Mouse (Mus musculus) limb, embryonic 11.5 days (tissue): ENCODE results near the gene Zzz3. TPM values are rescaled to one million over a fixed set of nuclear protein-coding genes. Genes with fewer than 3 reads are reported as not detected.

Experiments
- ATAC-seq: fragments of 200-750 bp; cut with Nextera tagmentation; 2 replicates; pipeline ENCODE4 v1.8.0; 2017; ENCODE audit warnings: low read depth; ENCODE audit not compliant: insufficient number of reproducible peaks, low FRiP score, low TSS enrichment
- DNase-seq: peaks from one replicate; pipeline ENCODE4 v3.0.0-alpha.2; 2015; ENCODE audit warnings: low spot score
- H3K27ac ChIP-seq: fragments of 300-500 bp; sonication (generic); replicated peaks from 2 replicates; pipeline ENCODE4 v1.5.1; 2014; ENCODE audit warnings: low read depth, mild to moderate bottlenecking, low read length
- H3K27me3 ChIP-seq: fragments of 300-500 bp; sonication (generic); 2 replicates; pipeline ENCODE4 v1.6.1; 2014; ENCODE audit warnings: mild to moderate bottlenecking, low read length, mixed read lengths; ENCODE audit not compliant: control insufficient read depth, insufficient read depth
- H3K36me3 ChIP-seq: fragments of 300-500 bp; sonication (generic); 2 replicates; pipeline ENCODE4 v1.6.1; 2014; ENCODE audit warnings: mild to moderate bottlenecking, low read length, moderate library complexity, mixed read lengths; ENCODE audit not compliant: control insufficient read depth, insufficient read depth
- H3K4me1 ChIP-seq: fragments of 300-500 bp; sonication (generic); 2 replicates; pipeline ENCODE4 v1.6.1; 2014; ENCODE audit warnings: low read length, mixed read lengths; ENCODE audit not compliant: control insufficient read depth, insufficient read depth
- H3K4me2 ChIP-seq: fragments of 300-500 bp; sonication (generic); 2 replicates; pipeline ENCODE4 v1.6.1; 2014; ENCODE audit warnings: low read depth, mild to moderate bottlenecking, moderate library complexity; ENCODE audit not compliant: severe bottlenecking
- H3K4me3 ChIP-seq: fragments of 300-500 bp; sonication (generic); 2 replicates; pipeline ENCODE4 v1.5.1; 2014; ENCODE audit warnings: low read depth, low read length
- H3K9ac ChIP-seq: fragments of 300-500 bp; sonication (generic); 2 replicates; pipeline ENCODE4 v1.6.1; 2014; ENCODE audit warnings: mild to moderate bottlenecking, low read length
- H3K9me3 ChIP-seq: fragments of 300-500 bp; sonication (generic); 2 replicates; pipeline ENCODE4 v1.6.1; 2016; ENCODE audit warnings: low read length; ENCODE audit not compliant: control insufficient read depth
- WGBS: fragments of 180-500 bp; shearing (Covaris S2); extraction: QIAGEN DNeasy Blood & Tissue Kit; methylation state at CpG from one replicate; pipeline ENCODE4 v1.1.7; 2014; 5-methylcytosine and 5-hydroxymethylcytosine counted together
- polyA plus RNA-seq: library from polyadenylated mRNA; unstranded; fragments of >200 nt; fragmentation: Nextera tagmentation; extraction: Ambion mirVana; gene quantifications from 2 replicates; pipeline ENCODE4 v1.2.1, GENCODE M21; 2014

Gene Zzz3
- polyA plus RNA-seq, 1 experiment from 2014 or later = 68.2 TPM

DNA sequence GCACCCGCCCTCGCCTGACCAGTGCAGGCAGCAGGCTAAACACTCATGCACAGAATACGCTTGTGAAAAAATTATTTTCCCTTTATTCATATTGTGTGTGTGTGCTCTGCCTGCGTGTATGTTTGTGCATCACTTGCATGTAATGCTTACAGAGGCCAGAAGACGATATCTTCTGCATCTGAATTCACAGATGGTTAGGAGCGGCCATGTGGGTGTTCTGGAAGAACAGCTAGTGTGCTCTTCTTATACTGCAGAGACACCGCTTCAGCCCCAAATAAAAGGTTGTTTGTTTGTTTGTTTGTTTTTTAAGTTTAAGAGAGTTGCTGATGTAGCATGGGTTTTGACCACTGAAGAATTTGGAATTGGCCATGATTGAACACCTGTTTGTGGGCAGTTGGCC is 10.1 kb downstream of the Zzz3 start:
- Histone ChIP-seq H3K4me3 (no peak overlapping the region), H3K36me3 (no peaks in the 10 kb centered on the region), H3K27ac (no peak overlapping the region), H3K4me1 (no peaks in the 10 kb centered on the region), H3K9ac (no peak overlapping the region), H3K27me3 (no peaks in the 10 kb centered on the region), H3K9me3 (no peaks in the 10 kb centered on the region), H3K4me2 (no peak overlapping the region)
- DNase-seq (no peak), ATAC-seq (no peak)
- 92% methylated on average over 7 of the region's 7 CpGs for WGBS

DNA sequence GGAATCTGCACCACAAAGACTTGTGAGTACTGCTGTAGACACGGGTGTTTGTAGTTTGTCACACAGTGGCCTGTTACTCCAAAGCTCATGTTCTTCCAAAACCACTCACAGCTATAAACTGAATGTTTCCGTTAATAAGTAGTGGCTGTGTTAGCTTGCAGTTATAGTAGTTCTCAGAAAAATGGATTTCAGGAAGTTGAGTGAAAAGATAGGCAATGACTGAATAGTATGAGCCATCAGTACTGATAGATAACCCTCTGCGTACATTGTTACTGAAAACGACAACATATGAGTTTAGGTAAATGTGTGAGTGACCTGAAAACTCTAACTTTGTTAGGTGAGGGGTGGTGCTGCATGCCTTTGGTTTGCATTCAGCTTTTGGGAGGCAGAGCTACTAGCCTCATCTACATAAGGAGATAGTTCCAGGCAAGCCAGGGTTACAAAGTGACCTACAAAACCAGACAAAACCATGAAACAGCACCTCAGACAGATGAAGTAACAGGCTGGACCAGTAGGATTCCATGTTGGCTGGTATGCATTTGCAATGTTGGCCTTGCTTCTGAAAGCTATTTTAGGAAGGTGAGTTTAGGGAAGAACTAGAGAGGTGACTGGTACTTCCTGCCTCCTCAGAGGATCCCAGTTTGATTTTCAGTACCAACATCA is 10.8 kb downstream of the Zzz3 start:
- no peaks in the 10 kb centered on the region for H3K4me1 ChIP-seq
- no peaks in the 10 kb centered on the region for H3K9me3 ChIP-seq
- H3K9ac ChIP-seq = no peak overlapping the region
- no peak overlapping the region for H3K4me2 ChIP-seq
- 83% methylated on average over 4 of the region's 4 CpGs for WGBS
- H3K27me3 ChIP-seq = no peaks in the 10 kb centered on the region
- ATAC-seq (no peak), DNase-seq (no peak)
- H3K27ac ChIP-seq = no peak overlapping the region
- no peak overlapping the region for H3K4me3 ChIP-seq
- no peaks in the 10 kb centered on the region for H3K36me3 ChIP-seq

- ATAC-seq = no peak
- no peaks in the 10 kb centered on the region for H3K4me1 ChIP-seq
- no peaks in the 10 kb centered on the region for H3K27me3 ChIP-seq
- no peak overlapping the region for H3K9ac ChIP-seq
- no peaks in the 10 kb centered on the region for H3K36me3 ChIP-seq
- WGBS = 83% methylated on average over 7 of the region's 7 CpGs
- H3K27ac ChIP-seq = no peak overlapping the region
- H3K4me2 ChIP-seq = no peak overlapping the region
- no peak for DNase-seq
- no peaks in the 10 kb centered on the region for H3K9me3 ChIP-seq
- H3K4me3 ChIP-seq = no peak overlapping the region
Measured at GRCm38 (mm10) chr3:152410980-152411551, 15.8 kb downstream of the Zzz3 start.

GRCm38 (mm10) chr3:152412362-152412761 is 17.1 kb downstream of the Zzz3 start:
- Histone ChIP-seq H3K4me1 (no peaks in the 10 kb centered on the region), H3K36me3 (no peaks in the 10 kb centered on the region), H3K9ac (no peak overlapping the region), H3K4me3 (no peak overlapping the region), H3K9me3 (no peaks in the 10 kb centered on the region), H3K4me2 (no peak overlapping the region), H3K27ac (no peak overlapping the region), H3K27me3 (no peaks in the 10 kb centered on the region)
- ATAC-seq (no peak), DNase-seq (no peak)
- WGBS = 87% methylated on average over 4 of the region's 4 CpGs

DNA sequence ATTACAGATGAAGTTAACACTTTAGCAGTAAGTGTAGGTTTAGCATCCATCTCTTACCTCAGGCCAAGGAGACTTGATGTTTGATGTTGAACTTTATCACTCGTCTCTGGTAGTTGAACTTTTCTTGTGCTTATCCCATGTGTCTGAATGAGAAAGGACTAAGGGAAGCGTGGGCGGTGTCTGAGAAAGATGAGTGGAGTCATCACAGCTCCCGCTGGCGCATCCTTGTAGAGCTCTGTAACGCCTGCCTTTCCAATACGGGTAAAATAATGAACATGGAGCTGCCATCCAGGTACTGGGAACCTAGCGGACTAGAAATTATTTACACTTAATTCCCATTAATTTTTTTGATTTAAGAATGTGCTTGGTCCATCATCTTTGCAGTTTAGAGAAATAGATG is 33.7 kb downstream of the Zzz3 start:
- H3K27ac ChIP-seq = no peak overlapping the region
- H3K4me2 ChIP-seq = no peak overlapping the region
- 93% methylated on average over 8 of the region's 8 CpGs for WGBS
- no peak overlapping the region for H3K9ac ChIP-seq
- DNase-seq = no peak
- no peaks in the 10 kb centered on the region for H3K4me1 ChIP-seq
- H3K36me3 ChIP-seq = peaks cover 12% of the 10 kb centered on the region; the same call in 1 of the 2 replicates
- no peaks in the 10 kb centered on the region for H3K9me3 ChIP-seq
- no peaks in the 10 kb centered on the region for H3K27me3 ChIP-seq
- H3K4me3 ChIP-seq = no peak overlapping the region
- no peak for ATAC-seq

GRCm38 (mm10) chr3:152432677-152433076 is 37.4 kb downstream of the Zzz3 start:
- no peak overlapping the region for H3K27ac ChIP-seq
- H3K27me3 ChIP-seq = no peaks in the 10 kb centered on the region
- no peaks in the 10 kb centered on the region for H3K4me1 ChIP-seq
- ATAC-seq (no peak), DNase-seq (no peak)
- H3K4me2 ChIP-seq = no peak overlapping the region
- H3K4me3 ChIP-seq = no peak overlapping the region
- peaks cover 9% of the 10 kb centered on the region; the same call in 1 of the 2 replicates for H3K36me3 ChIP-seq
- no peak overlapping the region for H3K9ac ChIP-seq
- no peaks in the 10 kb centered on the region for H3K9me3 ChIP-seq
- 96% methylated on average over 7 of the region's 7 CpGs for WGBS

DNA sequence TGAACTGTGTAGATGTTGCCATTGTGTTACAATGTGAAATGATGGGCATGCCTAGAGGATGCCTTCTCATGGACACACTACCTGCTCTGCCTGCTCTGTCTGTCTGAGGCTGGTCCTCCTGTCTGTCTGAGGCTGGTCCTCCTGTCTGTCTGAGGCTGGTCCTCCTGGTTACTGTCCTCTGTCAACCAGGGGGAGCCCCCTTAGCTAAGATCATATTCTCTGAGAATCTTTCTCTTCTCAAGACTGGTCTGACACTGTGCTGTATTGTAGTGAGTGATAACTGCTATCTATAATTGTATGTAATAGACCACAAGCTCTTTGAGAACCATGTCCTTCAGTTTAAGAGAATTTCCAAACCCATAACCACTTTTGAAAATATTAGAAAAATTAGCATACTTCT is 40.3 kb downstream of the Zzz3 start:
- Histone ChIP-seq H3K27me3 (no peaks in the 10 kb centered on the region), H3K4me1 (no peaks in the 10 kb centered on the region), H3K27ac (no peak overlapping the region), H3K36me3 (no peaks in the 10 kb centered on the region), H3K9me3 (no peaks in the 10 kb centered on the region), H3K9ac (no peak overlapping the region), H3K4me2 (no peak overlapping the region), H3K4me3 (no peak overlapping the region)
- DNase-seq (no peak), ATAC-seq (no peak)

- Histone ChIP-seq H3K27me3 (no peaks in the 10 kb centered on the region), H3K4me3 (no peak overlapping the region), H3K27ac (no peak overlapping the region), H3K36me3 (no peaks in the 10 kb centered on the region), H3K9me3 (no peaks in the 10 kb centered on the region), H3K4me2 (no peak overlapping the region), H3K4me1 (no peaks in the 10 kb centered on the region), H3K9ac (no peak overlapping the region)
- DNase-seq (no peak), ATAC-seq (no peak)
- 96% methylated on average over 7 of the region's 7 CpGs for WGBS
Measured at GRCm38 (mm10) chr3:152438068-152438467, 42.8 kb downstream of the Zzz3 start.

GRCm38 (mm10) chr3:152442795-152443194 is 47.5 kb downstream of the Zzz3 start:
- Histone ChIP-seq H3K4me3 (no peak overlapping the region), H3K4me1 (no peaks in the 10 kb centered on the region), H3K4me2 (no peak overlapping the region), H3K27me3 (no peaks in the 10 kb centered on the region), H3K27ac (no peak overlapping the region), H3K9me3 (no peaks in the 10 kb centered on the region), H3K9ac (no peak overlapping the region), H3K36me3 (no peaks in the 10 kb centered on the region)
- WGBS = 92% methylated on average over 4 of the region's 4 CpGs
- DNase-seq (no peak), ATAC-seq (no peak)
